Mouse (Mus musculus) spleen, adult 2 months (tissue): ENCODE measurements around the gene Cdnf. TPM values are rescaled to one million over a fixed set of nuclear protein-coding genes. Genes with fewer than 3 reads are reported as not detected.

Source experiments
- DNase-seq, 2 experiments: peaks; one replicate each; pipeline versions ENCODE4 v3.0.0 to v3.0.0-alpha.2; 2012 to 2021; ENCODE audit warnings: low spot score in 2 of 2, low read depth in 1 of 2
- H3K27ac ChIP-seq: fragments of 200-500 bp; 2 replicates; pipeline ENCODE4 v1.5.1; 2012; ENCODE audit warnings: low read length, inconsistent platforms; ENCODE audit not compliant: insufficient read depth
- H3K27me3 ChIP-seq: fragments of 200-500 bp; 2 replicates; pipeline ENCODE4 v1.6.1; 2012; ENCODE audit warnings: mild to moderate bottlenecking, moderate library complexity, low read length, inconsistent platforms; ENCODE audit not compliant: control insufficient read depth, insufficient read depth
- H3K36me3 ChIP-seq: fragments of 200-500 bp; 2 replicates; pipeline ENCODE4 v1.6.1; 2012; ENCODE audit warnings: mild to moderate bottlenecking, low read length, inconsistent platforms; ENCODE audit not compliant: control insufficient read depth, insufficient read depth
- H3K4me1 ChIP-seq: fragments of 200-500 bp; 2 replicates; pipeline ENCODE4 v1.6.1; 2011; ENCODE audit warnings: inconsistent platforms; ENCODE audit not compliant: control insufficient read depth, insufficient read depth, insufficient read length
- H3K4me3 ChIP-seq: fragments of 200-500 bp; 2 replicates; pipeline ENCODE4 v1.5.1; 2011; ENCODE audit warnings: mild to moderate bottlenecking, inconsistent platforms; ENCODE audit not compliant: insufficient read depth, insufficient read length; ENCODE audit errors: extremely low read depth
- CTCF ChIP-seq: fragments of 200-500 bp; IDR thresholded peaks from 2 replicates; pipeline ENCODE4 v1.5.1; 2011; ENCODE audit warnings: mild to moderate bottlenecking, inconsistent platforms; ENCODE audit not compliant: insufficient read depth, insufficient read length, insufficient replicate concordance; ENCODE audit errors: extremely low read depth
- POLR2A ChIP-seq: fragments of 200-500 bp; IDR thresholded peaks from 2 replicates; pipeline ENCODE4 v1.6.1; 2011; ENCODE audit warnings: low read depth, low read length, inconsistent platforms
- WGBS: fragments of 180-500 bp; shearing (Covaris S2); methylation state at CpG from one replicate; pipeline ENCODE4 v1.1.7; 2018; 5-methylcytosine and 5-hydroxymethylcytosine counted together
- polyA plus RNA-seq: library from polyadenylated mRNA; depleted of rRNA; stranded (reverse); fragments of >200 nt; gene quantifications from 2 replicates; pipeline ENCODE4 v1.2.3, GENCODE M21; 2012; rRNA removed

Cdnf gene
- 0.22 and 0.35 TPM in 2 replicates for polyA plus RNA-seq

- H3K4me3 ChIP-seq, result peak within 1 kb of the TSS; percentile 75
Observed at GRCm38 (mm10) chr2:3512552-3513454, at the start of gene Cdnf, which contains the start of the genes Gm45902 and Hspa14. Gene Cdnf (plus strand): TSS chr2:3513030. Gene Gm45902 (minus strand): TSS chr2:3512790. Gene Hspa14 (minus strand): TSS chr2:3512814.

GRCm38 (mm10) chr2:3473891-3474290 lies 38.9 kb upstream of the Cdnf start:
- H3K36me3 ChIP-seq, result no peaks in the 10 kb centered on the region
- no peaks in the 10 kb centered on the region; the same call in 1 of the 2 replicates for H3K4me1 ChIP-seq
- no peaks in the 10 kb centered on the region for H3K27me3 ChIP-seq
- no peak overlapping the region for H3K27ac ChIP-seq
- DNase-seq, result no peak
- 2% methylated on average over 12 of the region's 12 CpGs for WGBS
- no peak for TF ChIP-seq POLR2A
- no peak for TF ChIP-seq CTCF
- peak overlapping the region; percentile 71 for H3K4me3 ChIP-seq

More at GRCm38 (mm10) chr2:3512552-3513454, at the start of gene Cdnf, which contains the start of the genes Gm45902 and Hspa14:
- peaks cover 15% of the 10 kb centered on the region for H3K36me3 ChIP-seq
- TF ChIP-seq CTCF, result no peak
- TF ChIP-seq POLR2A, result peak; percentile 95
- peaks cover 3% of the 10 kb centered on the region; the same call in 1 of the 2 replicates for H3K4me1 ChIP-seq
- under 1% methylated on average over 60 of the region's 60 CpGs for WGBS
- H3K27me3 ChIP-seq, result no peaks in the 10 kb centered on the region
- H3K27ac ChIP-seq, result peak within 1 kb of the TSS; percentile 94
- DNase-seq, result peak; percentile 94 to 99

- DNase-seq, result peak; percentile 29 to 44
- no peaks in the 10 kb centered on the region; the same call in 1 of the 2 replicates for H3K4me1 ChIP-seq
- WGBS, result under 1% methylated on average over 46 of the region's 46 CpGs
- no peaks in the 10 kb centered on the region for H3K36me3 ChIP-seq
- TF ChIP-seq CTCF (no peak), POLR2A (no peak)
- no peaks in the 10 kb centered on the region for H3K27me3 ChIP-seq
- peak overlapping the region; percentile 12; the same call in 1 of the 2 replicates for H3K27ac ChIP-seq
- peak overlapping the region; percentile 71 for H3K4me3 ChIP-seq
Observed at GRCm38 (mm10) chr2:3474361-3474805, 38.4 kb upstream of the Cdnf start.

GRCm38 (mm10) chr2:3474861-3475283 lies 38.0 kb upstream of the Cdnf start, which contains the start of gene Suv39h2:
Gene Suv39h2 (minus strand): TSS chr2:3475031.
- WGBS, result under 1% methylated on average over 42 of the region's 42 CpGs

GRCm38 (mm10) chr2:3475746-3476251 lies 37.0 kb upstream of the Cdnf start:
- no peak for TF ChIP-seq POLR2A
- TF ChIP-seq CTCF, result no peak
- WGBS, result 45% methylated on average over 3 of the region's 3 CpGs
- peak overlapping the region; percentile 32; the same call in 1 of the 2 replicates for H3K4me3 ChIP-seq
- no peaks in the 10 kb centered on the region for H3K36me3 ChIP-seq
- H3K27me3 ChIP-seq, result no peaks in the 10 kb centered on the region
- no peak for DNase-seq
- H3K4me1 ChIP-seq, result no peaks in the 10 kb centered on the region; the same call in 1 of the 2 replicates
- H3K27ac ChIP-seq, result no peak overlapping the region

More at GRCm38 (mm10) chr2:3474861-3475283, 38.0 kb upstream of the Cdnf start, which contains the start of gene Suv39h2:
- peak; percentile 86 to 98 for DNase-seq
- peak within 1 kb of the TSS; percentile 71 for H3K4me3 ChIP-seq
- no peak for TF ChIP-seq CTCF
- TF ChIP-seq POLR2A, result peak; percentile 62
- no peaks in the 10 kb centered on the region for H3K36me3 ChIP-seq
- peak within 1 kb of the TSS; percentile 78 for H3K27ac ChIP-seq
- H3K27me3 ChIP-seq, result no peaks in the 10 kb centered on the region
- H3K4me1 ChIP-seq, result no peaks in the 10 kb centered on the region; the same call in 1 of the 2 replicates

GRCm38 (mm10) chr2:3480239-3480638 lies 32.6 kb upstream of the Cdnf start:
- WGBS, result 72% methylated on average over 3 of the region's 3 CpGs
- no peaks in the 10 kb centered on the region; the same call in 1 of the 2 replicates for H3K4me1 ChIP-seq
- no peaks in the 10 kb centered on the region for H3K27me3 ChIP-seq
- no peak overlapping the region for H3K27ac ChIP-seq
- no peak for DNase-seq
- H3K36me3 ChIP-seq, result no peaks in the 10 kb centered on the region
- no peak for TF ChIP-seq POLR2A
- no peak for TF ChIP-seq CTCF
- H3K4me3 ChIP-seq, result no peak overlapping the region
